Mouse (Mus musculus): Measurements from ENCODE around the gene Prrt4.

GRCm38 (mm10) chr6:29201341-29201740 lies 22.0 kb upstream of the Prrt4 start:
- TF ChIP-seq POLR2A (IDR thresholded peaks at IDR 0.05; ENCODE audit: extremely low read depth, insufficient read depth, low read length) = no peak
- no peak for TF ChIP-seq CTCF (IDR thresholded peaks at IDR 0.05; ENCODE audit: low read depth, low read length)

All from liver, adult 2 months (tissue).